Mouse (Mus musculus) testis, adult 2 months (tissue): ENCODE results near the gene Syngr1.

Source experiments
- CTCF ChIP-seq: fragments of 200-500 bp; IDR thresholded peaks from 2 replicates; pipeline ENCODE4 v1.5.1; 2012; ENCODE audit warnings: low read depth, mild to moderate bottlenecking, inconsistent platforms, low read length, moderate library complexity; ENCODE audit not compliant: control insufficient read depth, insufficient read depth, insufficient replicate concordance
- POLR2A ChIP-seq: fragments of 200-500 bp; IDR thresholded peaks from 2 replicates; pipeline ENCODE4 v1.6.1; 2012; ENCODE audit warnings: low read depth, mild to moderate bottlenecking, inconsistent platforms, low read length, moderate library complexity; ENCODE audit not compliant: control insufficient read depth

DNA sequence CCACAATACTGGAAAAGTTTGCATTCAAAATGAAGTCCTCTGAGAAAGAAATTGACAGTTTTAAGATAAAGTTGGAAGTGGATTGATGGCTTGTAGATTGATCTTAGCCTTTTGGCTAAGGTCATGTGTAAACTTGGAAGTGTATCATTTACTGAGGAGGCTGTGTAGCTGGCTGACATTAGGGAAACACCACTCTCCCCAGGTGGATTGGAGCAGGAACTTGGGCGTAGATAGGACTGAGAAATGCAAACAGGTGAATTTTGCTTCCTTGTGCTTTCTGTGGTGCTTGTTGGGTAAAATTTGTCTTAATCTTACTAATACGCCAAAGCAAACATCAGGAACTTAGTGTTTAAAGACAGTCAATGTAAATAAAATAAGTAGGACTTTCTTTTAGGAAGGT lies 49.2 kb downstream of the Syngr1 start:
- no peak for TF ChIP-seq CTCF
- no peak for TF ChIP-seq POLR2A
